Mouse (Mus musculus) MEL-GATA-1-ER (cell line): ENCODE results near the gene Acsl5.

Experiments
- DNase-seq: peaks from one replicate; pipeline ENCODE4 v3.0.0-alpha.2; 2012; ENCODE audit warnings: low read depth; ENCODE audit errors: extremely low read depth

The Acsl5 gene

GRCm38 (mm10) chr19:55251383-55252124 lies at the start of gene Acsl5:
Acsl5 (plus strand) TSS chr19:55251938.
- DNase-seq = peak; percentile 81

- DNase-seq = peak; percentile 93
Observed at GRCm38 (mm10) chr19:55206482-55207138, 45.1 kb upstream of the Acsl5 start.

GRCm38 (mm10) chr19:55207205-55207604 lies 44.5 kb upstream of the Acsl5 start:
- DNase-seq = peak; percentile 92

- peak; percentile 82 for DNase-seq
Observed at GRCm38 (mm10) chr19:55207746-55208538, 43.8 kb upstream of the Acsl5 start.

GRCm38 (mm10) chr19:55208654-55209053 lies 43.1 kb upstream of the Acsl5 start:
- DNase-seq = peak; percentile 57

- DNase-seq = peak; percentile 14
Observed at GRCm38 (mm10) chr19:55209084-55209483, 42.7 kb upstream of the Acsl5 start.

GRCm38 (mm10) chr19:55211698-55212097 lies 40.0 kb upstream of the Acsl5 start:
- no peak for DNase-seq

- DNase-seq = no peak
Observed at GRCm38 (mm10) chr19:55213617-55214340, 38.0 kb upstream of the Acsl5 start.

GRCm38 (mm10) chr19:55216876-55217275 lies 34.9 kb upstream of the Acsl5 start:
- no peak for DNase-seq

- DNase-seq = no peak
Observed at GRCm38 (mm10) chr19:55217365-55217764, 34.4 kb upstream of the Acsl5 start.

- peak; percentile 94 for DNase-seq
Observed at GRCm38 (mm10) chr19:55218192-55218739, 33.5 kb upstream of the Acsl5 start.

GRCm38 (mm10) chr19:55218741-55219221 lies 33.0 kb upstream of the Acsl5 start:
- DNase-seq = peak; percentile 92

- DNase-seq = peak; percentile 54
Observed at GRCm38 (mm10) chr19:55219359-55219758, 32.4 kb upstream of the Acsl5 start.

- DNase-seq = no peak
Observed at GRCm38 (mm10) chr19:55221208-55221607, 30.5 kb upstream of the Acsl5 start.

- no peak for DNase-seq
Observed at GRCm38 (mm10) chr19:55222268-55222667, 29.5 kb upstream of the Acsl5 start.

- no peak for DNase-seq
Observed at GRCm38 (mm10) chr19:55226621-55227020, 25.1 kb upstream of the Acsl5 start.

GRCm38 (mm10) chr19:55227135-55227534 lies 24.6 kb upstream of the Acsl5 start:
- DNase-seq = no peak

- DNase-seq = no peak
Observed at GRCm38 (mm10) chr19:55231081-55231480, 20.7 kb upstream of the Acsl5 start.

- DNase-seq = no peak
Observed at GRCm38 (mm10) chr19:55232136-55232535, 19.6 kb upstream of the Acsl5 start.

GRCm38 (mm10) chr19:55236026-55236425 lies 15.7 kb upstream of the Acsl5 start:
- DNase-seq = no peak

- no peak for DNase-seq
Observed at GRCm38 (mm10) chr19:55236564-55236963, 15.2 kb upstream of the Acsl5 start.
